Mouse (Mus musculus) hindbrain, embryonic 12.5 days (tissue): ENCODE data around the gene Gm45618. TPM values are rescaled to one million over a fixed set of nuclear protein-coding genes. Genes with fewer than 3 reads are reported as not detected.
"Not testable (repeated sequence)": the region's sequence is repeated elsewhere in the genome, so short reads cannot be mapped to it uniquely, and the experiment has no call there.

Experiments used
- ATAC-seq: fragments of 200-750 bp; cut with Nextera tagmentation; 2 replicates; pipeline ENCODE4 v1.8.0; 2017; ENCODE audit warnings: moderate TSS enrichment; ENCODE audit not compliant: low FRiP score
- H3K27ac ChIP-seq: fragments of 300-500 bp; sonication (generic); 2 replicates; pipeline ENCODE4 v1.5.1; 2016; ENCODE audit warnings: mild to moderate bottlenecking
- H3K27me3 ChIP-seq: fragments of 300-500 bp; sonication (generic); 2 replicates; pipeline ENCODE4 v1.6.1; 2016; ENCODE audit warnings: mild to moderate bottlenecking
- H3K36me3 ChIP-seq: fragments of 300-500 bp; sonication (generic); 2 replicates; pipeline ENCODE4 v1.6.1; 2016; ENCODE audit warnings: mild to moderate bottlenecking
- H3K4me1 ChIP-seq: fragments of 300-500 bp; sonication (generic); 2 replicates; pipeline ENCODE4 v1.6.1; 2016
- H3K4me2 ChIP-seq: fragments of 300-500 bp; sonication (generic); replicated peaks from 2 replicates; pipeline ENCODE4 v1.6.1; 2016; ENCODE audit warnings: mild to moderate bottlenecking
- H3K4me3 ChIP-seq: fragments of 300-500 bp; sonication (generic); 2 replicates; pipeline ENCODE4 v1.5.1; 2016; ENCODE audit warnings: mild to moderate bottlenecking
- H3K9ac ChIP-seq: fragments of 300-500 bp; sonication (generic); 2 replicates; pipeline ENCODE4 v1.6.1; 2016; ENCODE audit warnings: mild to moderate bottlenecking, moderate library complexity
- H3K9me3 ChIP-seq: fragments of 300-500 bp; sonication (generic); replicated peaks from 2 replicates; pipeline ENCODE4 v1.6.1; 2016; ENCODE audit warnings: mild to moderate bottlenecking
- WGBS: fragments of 180-500 bp; shearing (Covaris S2); methylation state at CpG from one replicate; pipeline ENCODE4 v1.1.7; 2016; 5-methylcytosine and 5-hydroxymethylcytosine counted together
- polyA plus RNA-seq: library from polyadenylated mRNA; unstranded; fragments of >200 nt; fragmentation: Nextera tagmentation; extraction: Ambion mirVana; gene quantifications from 2 replicates; pipeline ENCODE4 v1.2.1, GENCODE M21; 2016

Gene Gm45618
- polyA plus RNA-seq, 1 experiment from 2014 or later, result not detected

GRCm38 (mm10) chr7:142135934-142136333, 15.4 kb upstream of the Gm45618 start, which contains the start of gene Gm39115:
Gene Gm39115, minus strand, starts transcription at chr7:142136034.
- H3K4me2 ChIP-seq, H3K36me3 ChIP-seq, H3K9me3 ChIP-seq, H3K27me3 ChIP-seq, H3K27ac ChIP-seq, H3K4me3 ChIP-seq, H3K9ac ChIP-seq, ATAC-seq, H3K4me1 ChIP-seq: not testable (repeated sequence)
- 39% methylated on average over 2 of the region's 2 CpGs for WGBS

GRCm38 (mm10) chr7:142134206-142134995, 13.9 kb upstream of the Gm45618 start:
- no peak overlapping the region for H3K4me3 ChIP-seq
- H3K9me3 ChIP-seq, result no peaks in the 10 kb centered on the region
- no peak overlapping the region for H3K4me2 ChIP-seq
- H3K9ac ChIP-seq, result no peak overlapping the region
- no peak for ATAC-seq
- H3K36me3 ChIP-seq, result no peaks in the 10 kb centered on the region
- H3K4me1 ChIP-seq, result no peaks in the 10 kb centered on the region
- H3K27ac ChIP-seq, result no peak overlapping the region
- 59% methylated on average over 4 of the region's 4 CpGs for WGBS
- 0 out of 2 replicates have a peak, but pooled peaks cover 2% of the 10 kb centered on the region for H3K27me3 ChIP-seq

DNA sequence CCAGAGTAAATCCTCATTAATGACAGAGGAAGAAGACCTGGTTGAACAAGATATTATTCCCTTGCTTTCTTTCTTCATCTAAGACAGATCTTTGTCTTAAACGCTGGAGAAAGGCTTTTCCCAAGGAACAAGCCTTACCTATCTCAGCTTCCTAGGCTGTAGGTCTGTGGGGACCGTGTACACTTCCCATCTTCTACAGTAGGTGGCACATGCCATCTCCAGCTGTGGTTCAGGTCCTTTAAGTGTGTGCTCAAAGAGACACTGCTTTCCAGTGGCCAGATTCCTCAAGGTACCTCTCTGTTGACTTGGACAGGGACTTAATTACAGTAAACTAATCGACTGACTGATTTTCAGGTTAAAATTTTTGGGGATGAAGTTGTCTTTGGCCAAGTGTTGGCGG, 8.3 kb upstream of the Gm45618 start:
- ATAC-seq, result no peak
- Histone ChIP-seq H3K9me3 (no peaks in the 10 kb centered on the region), H3K27ac (no peak overlapping the region), H3K4me3 (no peak overlapping the region), H3K4me2 (no peak overlapping the region), H3K27me3 (0 out of 2 replicates have a peak, but pooled peaks cover 2% of the 10 kb centered on the region), H3K4me1 (no peaks in the 10 kb centered on the region), H3K9ac (no peak overlapping the region), H3K36me3 (no peaks in the 10 kb centered on the region)
- 73% methylated on average over 4 of the region's 4 CpGs for WGBS

- no peak overlapping the region for H3K27ac ChIP-seq
- no peaks in the 10 kb centered on the region for H3K9me3 ChIP-seq
- H3K4me2 ChIP-seq, result no peak overlapping the region
- H3K36me3 ChIP-seq, result no peaks in the 10 kb centered on the region
- WGBS, result 27% methylated on average over 5 of the region's 5 CpGs
- no peak overlapping the region for H3K4me3 ChIP-seq
- no peaks in the 10 kb centered on the region for H3K4me1 ChIP-seq
- ATAC-seq, result no peak
- no peak overlapping the region for H3K9ac ChIP-seq
- no peaks in the 10 kb centered on the region for H3K27me3 ChIP-seq
Measured at GRCm38 (mm10) chr7:142119632-142120031, 897 bp downstream of the Gm45618 start.

- Histone ChIP-seq H3K9me3 (no peaks in the 10 kb centered on the region), H3K9ac (no peak overlapping the region), H3K4me3 (no peak overlapping the region), H3K4me2 (no peak overlapping the region), H3K27ac (no peak overlapping the region), H3K36me3 (no peaks in the 10 kb centered on the region), H3K4me1 (no peaks in the 10 kb centered on the region; the same call in 1 of the 2 replicates), H3K27me3 (no peaks in the 10 kb centered on the region)
- 59% methylated on average over 5 of the region's 5 CpGs for WGBS
- ATAC-seq, result no peak
Measured at GRCm38 (mm10) chr7:142104747-142105146, 15.8 kb downstream of the Gm45618 start.

DNA sequence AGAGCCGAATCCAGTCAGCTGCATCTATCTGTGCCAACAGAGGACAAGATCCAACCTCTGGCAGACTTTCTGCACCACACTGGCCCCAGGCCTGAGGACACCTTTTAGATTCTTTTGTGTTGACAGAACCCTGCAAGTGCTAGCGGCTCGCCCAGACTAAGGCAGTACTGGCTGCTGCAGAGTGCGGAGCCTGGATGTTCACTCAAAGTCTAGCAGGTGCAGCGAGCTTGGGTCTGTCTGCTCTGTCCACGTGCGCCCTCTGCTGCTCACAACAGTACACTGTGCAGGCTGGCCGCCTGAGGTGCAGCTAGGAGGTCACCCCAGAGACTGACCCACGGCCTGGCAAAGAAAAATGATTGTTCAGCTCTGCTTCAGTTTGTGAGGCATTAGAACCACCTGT, 22.8 kb downstream of the Gm45618 start:
- no peaks in the 10 kb centered on the region for H3K9me3 ChIP-seq
- H3K4me3 ChIP-seq, result no peak overlapping the region
- no peak overlapping the region for H3K27ac ChIP-seq
- H3K27me3 ChIP-seq, result peaks cover 34% of the 10 kb centered on the region
- no peak overlapping the region for H3K4me2 ChIP-seq
- H3K36me3 ChIP-seq, result no peaks in the 10 kb centered on the region
- 9% methylated on average over 9 of the region's 9 CpGs for WGBS
- peaks cover 26% of the 10 kb centered on the region for H3K4me1 ChIP-seq
- no peak overlapping the region for H3K9ac ChIP-seq
- ATAC-seq, result peak; percentile 51

DNA sequence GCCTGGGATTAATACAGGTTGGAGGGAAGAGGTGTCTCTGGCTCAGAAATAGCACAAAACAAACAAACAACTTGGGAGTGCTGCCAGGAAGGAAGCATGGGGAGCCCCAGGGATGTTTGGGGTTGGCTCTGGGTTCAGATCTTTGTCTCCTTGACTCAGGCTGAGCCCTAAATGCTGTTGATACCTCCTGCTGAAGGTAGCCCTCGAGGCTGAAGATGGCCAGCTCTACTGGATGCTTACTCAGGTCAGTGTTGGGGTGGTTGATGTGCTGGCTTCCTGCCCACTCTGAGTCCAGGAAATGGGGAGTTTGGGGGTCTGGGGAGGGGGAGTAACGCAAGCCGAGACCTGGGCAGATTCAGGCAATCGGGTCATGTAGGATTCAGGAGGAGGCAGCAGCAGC, 23.8 kb downstream of the Gm45618 start:
- H3K4me3 ChIP-seq, result no peak overlapping the region

GRCm38 (mm10) chr7:142095183-142095931, 25.2 kb downstream of the Gm45618 start, which contains the start of gene Dusp8:
Gene Dusp8, minus strand, starts transcription at chr7:142095843.
- WGBS, result under 1% methylated on average over 56 of the region's 63 CpGs
- no peaks in the 10 kb centered on the region for H3K9me3 ChIP-seq
- peak within 1 kb of the TSS; percentile 84 for H3K4me2 ChIP-seq
- ATAC-seq, result peak; percentile 78
- peaks cover 50% of the 10 kb centered on the region for H3K4me1 ChIP-seq
- peak within 1 kb of the TSS; percentile 92 for H3K27ac ChIP-seq
- peaks cover 37% of the 10 kb centered on the region for H3K27me3 ChIP-seq
- H3K9ac ChIP-seq, result peak within 1 kb of the TSS; percentile 92
- peak within 1 kb of the TSS; percentile 86 for H3K4me3 ChIP-seq
- no peaks in the 10 kb centered on the region for H3K36me3 ChIP-seq

More for the DNA sequence above, 23.8 kb downstream of the Gm45618 start:
- Histone ChIP-seq H3K36me3 (no peaks in the 10 kb centered on the region), H3K4me1 (peaks cover 37% of the 10 kb centered on the region), H3K27me3 (peaks cover 37% of the 10 kb centered on the region), H3K9me3 (no peaks in the 10 kb centered on the region), H3K4me2 (no peak overlapping the region), H3K9ac (no peak overlapping the region), H3K27ac (no peak overlapping the region)
- WGBS, result 70% methylated on average over 4 of the region's 4 CpGs
- ATAC-seq, result no peak

DNA sequence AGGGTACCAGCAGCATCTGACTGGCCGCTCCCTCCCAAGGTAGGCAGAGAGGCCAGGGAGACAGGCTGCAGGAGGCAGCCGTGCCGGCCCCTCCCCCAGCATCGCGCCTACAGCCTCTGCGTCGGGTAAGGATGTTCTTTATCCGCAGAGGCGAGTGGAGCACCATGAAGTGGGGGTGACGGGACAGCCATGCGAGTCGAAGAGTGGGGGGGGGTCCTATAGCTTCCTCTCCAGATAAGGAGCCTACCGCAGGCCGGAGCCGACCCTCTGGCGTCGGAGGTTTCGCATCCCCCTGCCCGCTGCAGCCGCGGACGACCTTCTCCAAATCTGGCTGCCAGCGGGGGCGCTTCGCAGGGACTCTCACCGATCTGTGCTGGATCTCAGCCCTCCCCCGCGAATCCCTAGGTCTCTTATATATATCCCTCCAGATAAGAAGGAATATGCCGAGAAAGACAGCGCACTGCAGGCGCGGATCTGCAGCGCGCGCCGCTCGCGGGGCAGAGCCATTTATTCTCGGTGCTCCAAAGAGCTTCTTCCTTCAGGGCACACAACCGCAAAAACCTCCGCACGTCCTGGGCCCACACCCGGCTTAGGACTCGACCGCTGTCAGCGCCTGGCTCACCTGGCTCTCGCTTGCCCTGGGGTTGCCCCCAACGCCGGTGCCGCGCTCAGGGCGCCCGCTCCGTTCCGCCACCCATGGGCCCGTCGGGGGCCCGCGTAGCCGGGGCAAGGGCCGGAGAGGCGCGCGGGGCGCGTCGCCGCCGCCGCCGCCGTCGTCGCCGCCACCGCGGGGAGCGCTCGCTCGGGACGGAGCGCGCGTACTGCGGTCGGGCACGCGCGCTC, 26.0 kb downstream of the Gm45618 start:
- Histone ChIP-seq H3K27me3 (peaks cover 37% of the 10 kb centered on the region), H3K4me1 (peaks cover 59% of the 10 kb centered on the region), H3K36me3 (no peaks in the 10 kb centered on the region), H3K9me3 (no peaks in the 10 kb centered on the region), H3K27ac (peak overlapping the region; percentile 92), H3K4me3 (peak overlapping the region; percentile 86), H3K9ac (peak overlapping the region; percentile 92), H3K4me2 (peak overlapping the region; percentile 84)
- peak; percentile 46 for ATAC-seq
- WGBS, result under 1% methylated on average over 46 of the region's 89 CpGs

- 21% methylated on average over 6 of the region's 6 CpGs for WGBS
Measured at GRCm38 (mm10) chr7:142093696-142094240, 26.8 kb downstream of the Gm45618 start.

GRCm38 (mm10) chr7:142092991-142093390, 27.5 kb downstream of the Gm45618 start:
- H3K9me3 ChIP-seq, result no peaks in the 10 kb centered on the region
- peaks cover 37% of the 10 kb centered on the region for H3K27me3 ChIP-seq
- peak overlapping the region; percentile 78 for H3K27ac ChIP-seq
- peak overlapping the region; percentile 84 for H3K4me2 ChIP-seq
- H3K36me3 ChIP-seq, result no peaks in the 10 kb centered on the region
- ATAC-seq, result no peak
- H3K9ac ChIP-seq, result peak overlapping the region; percentile 92
- 38% methylated on average over 1 of the region's 1 CpGs for WGBS
- peak overlapping the region; percentile 86 for H3K4me3 ChIP-seq
- peaks cover 74% of the 10 kb centered on the region for H3K4me1 ChIP-seq

More at GRCm38 (mm10) chr7:142093696-142094240, 26.8 kb downstream of the Gm45618 start:
- no peaks in the 10 kb centered on the region for H3K9me3 ChIP-seq
- peak overlapping the region; percentile 92 for H3K27ac ChIP-seq
- H3K27me3 ChIP-seq, result peaks cover 37% of the 10 kb centered on the region
- no peak for ATAC-seq
- peak overlapping the region; percentile 86 for H3K4me3 ChIP-seq
- H3K9ac ChIP-seq, result peak overlapping the region; percentile 92
- peak overlapping the region; percentile 84 for H3K4me2 ChIP-seq
- peaks cover 66% of the 10 kb centered on the region for H3K4me1 ChIP-seq
- no peaks in the 10 kb centered on the region for H3K36me3 ChIP-seq
